Mouse (Mus musculus): ENCODE data around the gene Cyb5b. TPM values are rescaled to one million over a fixed set of nuclear protein-coding genes. Genes with fewer than 3 reads are reported as not detected.
A peak's percentile ranks its signal among the peaks of the same experiment; 100 is the strongest.
"Not testable (repeated sequence)": the region's sequence is repeated elsewhere in the genome, so short reads cannot be mapped to it uniquely, and the experiment has no call there.

Gene Cyb5b
- total RNA-seq (2015; ENCODE audit: low replicate concordance): 10.2 and 21.3 TPM in 2 replicates
- 8.1 and 12.8 TPM in 2 replicates for total RNA-seq (2017; ENCODE audit: low replicate concordance)

DNA sequence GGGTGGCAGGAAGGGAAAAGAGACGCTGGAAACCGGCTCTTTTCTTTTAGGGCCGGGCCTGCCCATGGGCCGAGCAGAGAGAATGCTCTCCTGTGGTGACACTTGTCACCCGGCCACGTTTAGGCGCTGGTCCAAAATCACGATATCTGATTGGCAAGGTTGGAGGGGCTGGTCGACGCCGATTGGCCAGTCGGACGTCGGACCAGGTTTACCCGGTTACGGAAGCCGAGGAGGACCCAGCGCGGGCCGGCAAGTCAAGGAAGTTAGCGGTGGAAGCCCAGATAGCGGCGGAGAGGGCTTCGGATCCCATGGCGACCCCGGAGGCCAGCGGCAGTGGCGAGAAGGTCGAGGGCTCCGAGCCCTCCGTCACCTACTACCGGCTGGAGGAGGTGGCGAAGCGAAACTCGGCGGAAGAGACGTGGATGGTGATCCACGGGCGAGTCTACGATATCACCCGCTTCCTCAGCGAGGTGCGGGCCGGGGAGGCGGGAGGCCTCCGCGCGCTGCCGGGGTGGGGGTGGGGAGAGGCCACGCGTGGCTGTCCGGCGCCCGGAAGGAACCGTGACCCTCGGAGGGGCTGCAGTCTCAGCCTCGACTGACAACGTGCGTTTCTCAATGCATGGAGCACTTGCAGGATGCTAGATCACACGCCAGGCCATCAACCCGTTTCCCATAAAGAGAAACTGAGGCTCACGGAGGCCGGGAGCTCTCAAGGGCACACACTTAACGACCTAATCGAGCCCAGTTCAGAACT is at the start of gene Cyb5b:
TSS of gene Cyb5b (plus strand) at position 237 of the 754 bp plus-strand sequence.
- peak; percentile 97 for ATAC-seq (replicated peaks; ENCODE audit: low FRiP score, poor library complexity, severe bottlenecking)

DNA sequence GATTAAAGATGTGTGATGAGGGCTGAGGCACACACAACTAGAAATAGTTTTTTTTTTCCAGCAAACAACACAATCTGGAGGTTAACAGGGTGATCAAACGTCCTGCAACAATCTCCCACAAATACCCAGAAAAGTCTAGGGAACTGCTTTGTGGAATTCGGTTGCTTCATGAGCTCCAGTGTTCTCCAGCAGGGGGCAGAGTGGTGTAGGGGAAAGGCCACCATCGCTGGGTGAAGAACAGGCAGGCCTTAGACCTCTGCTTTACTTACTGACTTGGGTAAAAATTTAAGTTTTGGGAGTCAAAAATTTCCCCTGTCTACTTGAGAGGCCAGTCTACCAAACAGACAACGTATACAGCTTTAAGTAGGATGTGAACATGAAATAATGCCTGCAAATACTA is 45.9 kb upstream of the Cyb5b start:
- peak; percentile 88 for ATAC-seq (replicated peaks; ENCODE audit: low FRiP score, poor library complexity, severe bottlenecking)

DNA sequence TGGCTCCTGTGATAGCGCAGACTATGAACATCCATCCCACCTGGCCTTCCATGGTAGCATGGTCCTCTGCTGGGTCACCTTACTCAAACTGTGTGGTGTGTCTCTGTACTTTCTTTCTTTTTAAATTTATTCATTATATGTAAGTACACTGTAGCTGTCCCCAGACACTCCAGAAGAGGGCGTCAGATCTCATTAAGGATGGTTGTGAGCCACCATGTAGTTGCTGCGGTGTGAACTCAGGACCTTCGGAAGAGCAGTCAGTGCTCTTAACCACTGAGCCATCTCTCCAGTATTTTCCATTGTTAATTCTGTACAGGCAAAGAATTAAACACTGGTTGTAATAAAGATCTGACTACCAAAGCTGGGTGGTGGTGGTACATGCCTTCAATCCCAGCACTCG is 42.4 kb upstream of the Cyb5b start:
- ATAC-seq (replicated peaks; ENCODE audit: low FRiP score, poor library complexity, severe bottlenecking): not testable (repeated sequence)

DNA sequence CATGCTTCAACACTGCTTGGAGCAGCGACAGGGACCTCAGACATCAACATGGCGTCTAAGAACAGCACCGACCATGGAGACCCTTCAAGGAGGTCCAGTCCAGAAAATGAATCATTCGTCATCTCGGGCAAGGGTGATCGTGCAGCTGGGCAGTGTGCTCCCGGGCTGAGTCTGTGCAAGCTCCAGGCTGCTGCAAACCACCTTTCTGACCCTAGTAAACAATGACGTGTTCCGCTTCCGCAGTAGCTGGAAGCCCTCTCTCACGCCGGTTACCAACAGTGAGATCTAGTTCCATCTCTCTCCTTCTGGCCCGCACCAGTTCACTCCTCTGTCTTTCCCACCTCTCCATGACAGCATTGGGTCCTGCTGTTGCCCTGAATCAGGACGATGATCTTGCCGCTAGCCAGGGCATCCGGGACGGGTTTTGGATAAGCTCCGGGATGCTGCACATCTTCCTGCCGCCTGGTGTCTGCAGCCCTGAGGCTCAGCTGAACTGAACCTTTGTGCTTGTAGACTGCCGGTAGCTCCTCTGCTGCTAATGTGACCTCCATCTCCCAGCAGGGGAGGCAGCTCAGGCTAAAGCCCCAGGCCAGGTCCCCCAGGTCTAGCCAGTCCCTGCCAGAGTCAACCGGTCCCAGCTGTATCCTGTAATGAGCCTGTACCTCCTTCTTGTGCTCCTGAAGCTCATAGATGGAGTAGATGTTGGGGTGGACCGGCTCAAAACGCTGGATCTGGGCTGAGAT is 41.3 kb upstream of the Cyb5b start:
- ATAC-seq (replicated peaks; ENCODE audit: low FRiP score, poor library complexity, severe bottlenecking): no peak

DNA sequence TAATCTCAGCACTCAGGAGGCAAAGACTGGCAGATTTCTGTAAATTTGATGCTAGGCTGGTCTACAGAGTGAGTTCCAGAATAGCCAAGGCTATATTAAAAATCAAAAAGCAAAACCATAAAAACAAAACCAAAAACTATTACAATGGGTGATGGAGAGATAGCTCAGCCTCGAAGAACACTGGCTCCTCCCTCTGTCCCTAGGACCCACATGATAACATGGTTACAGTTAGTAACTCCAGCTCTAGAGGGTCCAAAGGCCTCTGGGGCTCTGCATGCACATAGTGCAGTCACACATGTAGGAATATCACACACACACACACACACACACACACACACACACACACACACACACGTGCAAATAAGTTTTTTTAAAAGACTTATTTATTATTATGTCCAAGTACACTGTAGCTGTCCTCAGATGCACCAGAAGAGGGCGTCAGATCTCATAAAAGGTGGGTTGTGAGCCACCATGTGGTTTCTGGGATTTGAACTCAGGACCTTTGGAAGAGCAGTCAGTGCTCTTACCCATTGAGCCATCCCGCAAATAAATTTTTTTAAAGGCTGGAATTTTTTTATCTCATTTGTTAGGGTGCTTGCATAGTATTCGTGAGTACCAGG is 40.5 kb upstream of the Cyb5b start:
- ATAC-seq (replicated peaks; ENCODE audit: low FRiP score, poor library complexity, severe bottlenecking): no peak

DNA sequence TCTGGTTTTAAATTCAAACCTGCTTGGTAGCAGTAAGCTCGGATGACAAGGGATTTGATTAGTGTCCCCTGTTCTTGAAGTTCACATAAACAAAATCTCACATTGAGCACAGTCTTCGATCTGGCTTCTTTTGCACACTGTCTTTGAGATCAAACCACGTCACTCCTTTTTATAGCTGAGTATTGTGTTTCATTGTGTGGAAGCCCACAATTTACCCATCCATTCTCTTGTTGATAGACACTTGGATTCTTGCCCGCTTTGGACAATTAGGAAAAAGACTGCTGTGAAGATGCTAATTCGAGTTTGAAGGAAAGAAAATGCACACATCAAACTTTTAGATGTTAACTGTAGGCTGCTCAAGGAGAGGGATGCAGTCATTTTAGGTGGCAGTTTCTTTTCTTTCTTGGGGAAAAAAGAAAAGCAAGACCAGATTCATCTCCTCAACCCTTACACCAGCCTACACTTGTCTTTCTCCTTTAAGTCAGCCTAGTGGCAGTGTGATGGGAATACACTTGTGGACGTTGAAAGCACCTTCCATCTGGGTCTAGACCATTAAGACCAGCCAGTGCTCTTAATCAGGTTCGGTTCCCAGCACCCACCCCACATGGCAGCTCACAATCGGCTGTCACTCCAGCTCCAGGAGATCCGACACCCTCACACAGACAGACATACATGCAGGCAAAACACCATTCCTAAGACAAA is 39.7 kb upstream of the Cyb5b start:
- no peak for ATAC-seq (replicated peaks; ENCODE audit: low FRiP score, poor library complexity, severe bottlenecking)

DNA sequence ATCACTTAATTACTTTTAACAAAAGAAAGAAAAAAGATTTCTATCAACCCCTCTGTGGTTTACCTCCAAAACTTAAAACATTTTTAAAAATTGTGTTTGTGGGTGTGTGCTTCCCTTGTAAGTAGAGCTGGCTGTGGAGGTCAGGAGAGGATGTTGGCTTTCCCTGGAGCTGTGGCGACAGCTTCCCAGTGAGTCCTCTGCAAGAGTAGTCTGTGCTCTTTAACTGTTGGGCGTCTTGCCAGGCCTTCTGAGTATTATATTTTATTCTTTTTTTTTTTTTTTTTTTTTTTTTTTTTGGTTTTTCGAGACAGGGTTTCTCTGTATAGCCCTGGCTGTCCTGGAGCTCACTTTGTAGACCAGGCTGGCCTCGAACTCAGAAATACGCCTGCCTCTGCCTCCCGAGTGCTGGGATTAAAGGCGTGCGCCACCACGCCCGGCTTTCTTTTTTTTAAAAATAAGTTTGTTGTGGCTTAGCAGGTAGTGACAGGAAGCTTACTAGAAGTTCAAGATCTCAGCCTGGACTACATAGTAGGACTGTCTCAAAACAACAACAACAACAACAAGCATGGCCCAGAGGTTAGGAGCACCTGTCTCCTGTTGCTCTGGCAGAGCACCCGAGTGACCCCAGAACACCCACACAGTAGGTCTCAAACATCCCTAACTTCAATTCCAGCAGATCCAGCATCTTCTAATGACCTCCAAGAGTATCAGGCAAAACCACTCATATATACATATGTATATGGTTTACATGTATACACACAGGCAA is 38.9 kb upstream of the Cyb5b start:
- no peak for ATAC-seq (replicated peaks; ENCODE audit: low FRiP score, poor library complexity, severe bottlenecking)

DNA sequence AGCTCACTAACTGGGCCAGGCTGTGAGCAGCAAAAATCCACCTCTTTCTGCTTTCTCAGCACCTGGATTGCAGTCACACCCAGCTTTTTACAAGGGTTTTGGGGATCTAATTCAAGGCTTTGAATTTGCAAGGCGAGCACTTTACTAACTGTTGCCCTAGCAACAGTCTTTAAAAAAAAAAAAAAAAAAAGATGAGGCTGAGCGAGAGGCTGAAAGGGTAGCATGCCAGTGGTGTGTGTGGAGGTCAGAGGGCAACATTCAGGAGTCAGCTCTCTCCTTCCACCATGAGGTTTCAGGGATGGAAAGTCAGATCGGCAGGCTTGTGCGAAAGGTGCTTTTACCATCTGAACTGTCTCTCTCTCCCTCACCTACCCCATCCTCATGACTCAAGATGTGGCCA is 37.2 kb upstream of the Cyb5b start:
- no peak for ATAC-seq (replicated peaks; ENCODE audit: low FRiP score, poor library complexity, severe bottlenecking)

DNA sequence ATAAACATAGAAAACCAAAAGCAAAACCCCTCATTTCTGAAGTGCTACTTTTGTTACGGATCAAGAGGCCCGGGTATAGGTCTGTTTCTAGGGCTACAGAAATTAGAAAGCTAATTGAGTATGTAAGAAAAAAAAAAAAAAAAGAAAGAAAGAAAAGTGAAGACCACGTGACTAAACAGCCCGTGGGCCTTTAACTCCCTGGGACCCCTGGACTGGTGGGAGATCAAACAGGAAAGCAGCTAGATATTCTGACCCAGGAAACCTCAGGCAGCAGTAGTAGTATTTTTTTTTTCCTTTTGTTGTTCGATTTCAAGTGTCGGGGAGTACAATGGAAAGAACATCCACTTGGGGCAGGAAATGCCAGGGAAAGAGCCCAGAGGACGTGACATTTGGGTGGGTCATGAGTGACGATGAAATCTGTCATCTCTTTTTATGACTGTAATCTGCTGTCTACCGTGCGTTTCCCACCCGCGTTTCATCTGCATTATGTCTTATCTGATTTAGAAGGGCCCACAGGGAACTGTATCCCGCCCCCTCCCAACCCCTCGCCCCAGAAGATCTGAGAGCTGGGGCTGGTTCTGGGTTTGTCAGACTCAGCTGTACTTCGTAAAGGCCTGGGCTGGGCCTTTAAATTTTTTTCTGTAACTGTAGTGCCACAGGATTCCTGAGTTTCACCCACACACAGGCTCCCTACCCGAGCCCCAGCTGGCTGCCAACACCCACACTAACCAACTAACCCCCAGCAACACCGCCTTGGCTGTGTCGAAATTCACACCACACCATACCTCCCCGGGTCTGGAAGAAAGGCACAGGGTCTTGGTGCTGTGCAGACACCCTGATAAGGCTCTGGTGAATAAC is 36.1 kb upstream of the Cyb5b start:
- no peak for ATAC-seq (replicated peaks; ENCODE audit: low FRiP score, poor library complexity, severe bottlenecking)

DNA sequence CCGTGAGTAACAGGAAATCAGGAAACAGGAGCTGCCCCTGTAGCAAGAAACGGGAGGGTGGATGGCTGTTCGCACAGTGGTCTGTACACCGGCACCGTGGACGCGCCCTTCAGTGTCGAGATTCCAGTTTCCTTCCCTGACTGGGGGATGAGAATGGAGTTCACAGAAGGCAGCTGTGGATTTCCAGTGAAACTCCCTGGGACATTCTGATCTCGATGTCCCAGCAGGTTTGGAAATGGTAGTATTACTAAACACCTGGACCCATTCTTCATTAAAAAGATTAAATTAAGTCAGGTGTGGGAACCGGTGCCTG is 35.5 kb upstream of the Cyb5b start:
- ATAC-seq (replicated peaks; ENCODE audit: low FRiP score, poor library complexity, severe bottlenecking): no peak

DNA sequence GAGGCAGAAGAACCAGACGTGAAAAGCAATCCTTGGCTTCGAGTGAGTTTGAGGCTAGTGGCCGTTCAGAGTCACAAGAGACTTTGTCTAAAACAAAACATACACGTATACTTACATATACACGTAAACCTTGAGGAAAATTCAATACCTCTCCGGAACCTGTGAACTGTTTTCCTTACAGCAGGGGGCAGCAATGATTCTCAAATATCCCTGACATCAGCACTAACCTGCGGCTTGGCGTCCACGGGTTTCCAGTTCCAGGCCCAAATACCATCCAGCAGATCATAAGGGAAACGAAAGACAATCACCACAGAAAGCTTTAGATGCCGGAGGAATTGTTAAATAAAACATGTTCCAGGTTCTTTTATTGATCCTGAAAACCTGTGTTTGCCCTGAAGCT is 34.4 kb upstream of the Cyb5b start:
- peak; percentile 70; the same call in 1 of the 2 replicates for ATAC-seq (replicated peaks; ENCODE audit: low FRiP score, poor library complexity, severe bottlenecking)

DNA sequence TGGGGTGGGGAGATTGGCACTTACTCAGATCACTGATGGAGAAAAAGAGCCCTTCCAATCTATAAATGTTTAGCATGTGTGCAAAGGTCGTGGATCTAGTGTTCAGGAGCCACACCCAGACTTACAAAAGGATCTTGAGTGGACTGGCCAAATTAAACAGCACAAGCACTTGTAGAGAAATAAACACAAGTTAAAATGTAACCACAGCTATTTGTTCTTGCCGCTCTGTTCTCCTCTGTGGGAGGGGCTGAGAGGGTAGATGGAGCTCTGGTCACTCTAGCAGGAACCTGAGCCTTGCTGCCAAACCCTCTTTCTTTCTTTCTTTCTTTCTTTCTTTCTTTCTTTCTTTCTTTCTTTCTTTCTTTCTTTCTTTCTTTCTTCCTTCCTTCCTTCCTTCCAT is 33.4 kb upstream of the Cyb5b start:
- ATAC-seq (replicated peaks; ENCODE audit: low FRiP score, poor library complexity, severe bottlenecking): no peak

DNA sequence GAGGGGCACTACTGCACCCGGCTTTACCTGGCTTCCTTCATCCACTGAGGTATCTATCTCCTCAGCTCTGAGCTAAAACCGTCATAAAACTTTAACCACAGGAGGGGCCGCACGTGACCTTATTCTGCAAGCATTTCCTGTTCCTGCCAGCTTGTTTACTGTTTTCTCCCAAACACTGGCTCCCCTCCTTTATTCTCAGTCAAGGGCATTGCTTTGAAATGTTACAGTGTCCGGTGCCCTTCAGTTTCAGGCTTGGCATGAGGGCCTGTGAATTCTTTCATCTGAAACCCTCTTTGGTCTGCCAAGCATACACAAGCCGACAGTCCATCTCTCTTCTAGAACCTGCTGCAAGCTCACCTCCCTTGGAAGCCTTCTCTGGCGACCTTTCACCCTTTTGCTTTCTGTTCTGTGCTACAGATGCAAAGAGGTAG is 31.6 kb upstream of the Cyb5b start:
- no peak for ATAC-seq (replicated peaks; ENCODE audit: low FRiP score, poor library complexity, severe bottlenecking)

DNA sequence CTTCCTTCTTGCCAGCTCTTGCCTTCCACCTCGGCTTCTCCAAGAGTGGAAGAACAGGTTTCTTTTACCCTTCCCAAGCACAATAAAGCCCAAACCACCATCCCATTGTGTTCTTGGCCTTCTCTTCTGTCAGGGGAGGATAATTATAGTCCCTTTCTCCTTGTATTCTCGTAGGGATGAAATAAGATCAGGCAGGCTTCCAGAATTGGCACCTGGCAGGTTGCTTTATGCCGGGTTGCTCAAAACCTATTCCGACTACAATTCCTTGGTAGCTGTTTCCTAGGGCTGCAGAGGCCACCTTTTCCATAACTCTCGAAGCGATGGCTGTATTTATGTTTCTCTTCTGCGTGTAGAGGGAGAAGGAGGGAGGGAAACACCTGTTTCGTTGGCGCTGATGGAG is 31.0 kb upstream of the Cyb5b start:
- ATAC-seq (replicated peaks; ENCODE audit: low FRiP score, poor library complexity, severe bottlenecking): no peak

DNA sequence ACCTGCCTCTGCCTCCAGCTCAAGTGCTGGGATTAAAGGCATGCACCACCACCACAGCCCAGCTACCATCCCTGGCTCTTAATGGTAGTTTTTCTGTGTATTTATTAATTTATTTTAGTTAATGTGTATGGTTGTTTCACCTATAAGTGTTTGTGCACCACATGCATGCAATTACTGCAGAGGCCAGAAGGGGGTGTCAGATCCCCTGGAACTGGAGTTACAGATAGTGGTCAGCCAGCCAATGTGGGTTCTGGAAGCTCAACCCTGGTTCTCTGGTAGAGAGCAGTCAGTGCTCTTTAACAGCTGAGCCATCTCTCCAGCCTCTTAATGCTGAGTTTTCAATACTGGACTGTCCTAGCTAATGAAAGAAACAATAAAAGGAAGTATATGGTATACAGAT is 29.6 kb upstream of the Cyb5b start:
- ATAC-seq (replicated peaks; ENCODE audit: low FRiP score, poor library complexity, severe bottlenecking): no peak

DNA sequence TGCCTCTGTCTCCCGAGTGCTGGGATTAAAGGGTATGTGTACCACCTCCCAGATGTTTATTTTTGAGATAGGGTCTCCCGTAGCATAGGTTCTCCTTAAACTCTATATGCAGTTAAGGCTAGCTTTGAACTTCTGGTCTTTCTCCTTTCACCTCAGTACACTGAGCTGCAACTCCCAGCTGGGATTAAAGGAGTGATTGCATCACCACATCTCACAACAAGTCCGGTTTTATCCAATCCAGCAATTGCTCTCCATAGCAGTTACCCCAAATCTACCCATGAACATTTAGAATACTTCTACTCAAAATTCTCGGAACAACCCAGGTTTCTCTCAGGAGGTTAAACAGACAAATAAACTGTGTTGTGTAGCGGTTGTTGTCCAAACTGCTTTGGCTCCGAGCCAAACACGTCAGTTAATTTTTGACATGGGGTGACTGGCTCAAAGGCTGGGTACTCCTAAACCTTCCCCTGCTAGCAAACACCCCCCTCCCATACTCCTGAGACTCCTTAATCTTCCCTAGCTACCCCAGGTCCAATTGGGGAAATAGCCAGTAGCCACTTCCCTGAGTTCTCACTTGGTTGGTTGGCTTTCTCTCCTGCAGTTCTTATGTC is 28.7 kb upstream of the Cyb5b start:
- ATAC-seq (replicated peaks; ENCODE audit: low FRiP score, poor library complexity, severe bottlenecking): no peak

DNA sequence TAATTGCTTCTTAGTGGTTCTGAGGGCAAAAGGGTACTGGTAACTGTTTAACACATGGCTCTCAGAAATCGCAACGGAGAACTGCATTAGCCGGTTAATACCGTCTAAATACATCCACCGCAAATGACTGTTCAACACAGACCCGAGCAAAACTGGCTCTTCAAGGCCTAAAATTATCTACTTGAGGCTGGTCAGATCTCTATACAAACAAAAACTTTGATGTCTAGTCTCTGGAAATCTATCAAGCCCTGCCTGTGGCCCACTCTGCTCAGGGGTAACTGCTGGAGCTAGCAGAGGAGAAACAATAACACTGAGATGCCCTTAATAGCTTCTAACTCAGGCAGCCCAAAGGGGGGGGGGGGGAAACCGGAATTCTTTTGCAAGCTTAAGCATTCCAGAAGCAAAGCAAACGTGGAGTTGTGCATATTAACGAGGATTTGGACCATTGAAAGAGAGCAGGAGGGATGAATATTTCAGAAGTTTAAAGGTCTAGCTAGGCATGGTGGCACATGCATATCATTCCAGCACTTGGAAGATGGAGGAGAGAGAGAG is 27.3 kb upstream of the Cyb5b start:
- ATAC-seq (replicated peaks; ENCODE audit: low FRiP score, poor library complexity, severe bottlenecking): no peak

DNA sequence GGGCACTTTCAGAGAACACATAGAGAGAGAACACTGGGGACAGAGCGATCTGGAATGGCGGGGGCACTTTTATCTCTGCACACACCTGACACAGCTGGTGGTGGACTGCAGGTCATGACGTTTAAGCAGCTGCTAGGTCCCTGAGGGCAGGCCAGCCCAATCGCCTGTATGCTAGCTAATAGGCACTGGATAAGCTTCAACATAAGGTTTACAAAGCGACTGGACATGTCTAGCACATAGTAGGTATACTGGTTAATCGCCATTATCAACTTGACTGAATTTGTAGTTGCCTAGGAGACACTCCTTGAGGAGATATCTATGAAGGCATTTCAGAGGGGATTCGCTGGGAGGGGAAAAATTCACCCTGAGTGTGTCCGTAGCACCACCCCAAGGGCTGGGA is 26.1 kb upstream of the Cyb5b start:
- no peak for ATAC-seq (replicated peaks; ENCODE audit: low FRiP score, poor library complexity, severe bottlenecking)
